Mouse (Mus musculus): ENCODE measurements around the gene Zfp747. TPM values are rescaled to one million over a fixed set of nuclear protein-coding genes. Genes with fewer than 3 reads are reported as not detected.
A peak's percentile ranks its signal among the peaks of the same experiment; 100 is the strongest.
"Not testable (repeated sequence)": the region's sequence is repeated elsewhere in the genome, so short reads cannot be mapped to it uniquely, and the experiment has no call there.

Zfp747 gene
- 9.2 and 10.1 TPM in 2 replicates for polyA plus RNA-seq (2016; fragmentation: Nextera tagmentation; extraction: Ambion mirVana)

DNA sequence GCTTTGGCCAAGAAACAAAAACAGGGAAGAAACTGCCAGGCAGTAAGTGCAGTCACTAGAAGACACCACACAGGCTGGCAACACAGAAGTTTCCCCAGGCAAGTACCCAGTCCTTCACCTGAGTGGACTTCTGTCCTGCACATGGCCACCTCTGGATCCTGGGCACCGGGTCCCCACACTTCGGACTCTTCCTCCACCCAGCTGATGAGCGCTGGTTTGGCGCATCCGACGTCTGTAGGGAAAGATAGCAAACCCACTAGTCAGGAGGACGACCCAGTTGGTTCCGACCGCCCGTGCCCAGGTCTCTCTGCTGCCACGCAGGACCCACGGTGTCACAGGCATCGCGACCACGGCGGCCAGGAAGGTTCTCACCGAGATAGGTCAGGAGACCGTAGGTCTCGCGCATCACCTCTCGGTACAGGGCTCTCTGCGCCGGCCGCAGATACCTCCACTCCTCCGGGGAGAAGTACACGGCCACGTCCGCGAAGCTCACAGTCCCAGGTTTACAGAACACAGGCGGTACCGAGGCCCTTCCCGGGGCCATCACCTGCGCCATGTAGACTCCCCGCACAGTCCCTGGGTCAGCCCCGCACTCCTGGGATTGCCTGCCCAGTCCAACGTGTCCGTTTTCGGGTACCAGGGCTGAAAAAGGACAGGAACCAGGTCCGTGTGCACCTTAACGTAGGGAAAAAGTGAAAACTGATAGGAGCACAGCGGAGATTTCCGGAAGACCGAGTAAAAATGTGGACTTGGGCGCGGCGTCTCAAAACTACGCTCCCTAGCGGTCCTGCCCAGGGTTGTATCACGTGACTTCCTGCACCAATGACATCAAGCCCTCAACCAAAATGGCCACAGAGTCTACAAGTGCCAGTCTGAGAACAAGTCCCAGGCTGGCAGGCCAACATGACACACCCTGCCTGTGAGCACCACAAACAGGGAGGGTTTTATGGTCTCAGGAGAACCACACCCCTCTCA lies at the start of gene Zfp747:
Zfp747 (minus strand) TSS at position 780 of the 975 bp plus-strand sequence.
- ATAC-seq (ENCODE audit: insufficient number of reproducible peaks, insufficient read depth, low FRiP score, low TSS enrichment, low read depth), result peak; percentile 91
- Histone ChIP-seq H3K4me3 (replicated peaks) (peak within 1 kb of the TSS; percentile 69), H3K27ac (0 out of 2 replicates have a peak within 1 kb of the TSS, but pooled peaks have one; percentile 64), H3K4me2 (peak within 1 kb of the TSS; percentile 74), H3K9ac (replicated peaks) (peak within 1 kb of the TSS; percentile 77), H3K36me3 (peaks cover 15% of the 10 kb centered on the region)
- WGBS, result 2% methylated on average over 49 of the region's 49 CpGs
- H3K27me3 ChIP-seq; H3K9me3 ChIP-seq; H3K4me1 ChIP-seq (replicated peaks): not testable (repeated sequence)

- no peak overlapping the region for H3K27ac ChIP-seq
- no peak for ATAC-seq (ENCODE audit: insufficient number of reproducible peaks, insufficient read depth, low FRiP score, low TSS enrichment, low read depth)
- no peak overlapping the region for H3K4me2 ChIP-seq
- H3K4me3 ChIP-seq (replicated peaks), result no peak overlapping the region
- H3K36me3 ChIP-seq, result no peaks in the 10 kb centered on the region
- H3K27me3 ChIP-seq, result peaks cover 22% of the 10 kb centered on the region
- H3K4me1 ChIP-seq (replicated peaks), result peaks cover 14% of the 10 kb centered on the region
- H3K9me3 ChIP-seq, result no peaks in the 10 kb centered on the region
- H3K9ac ChIP-seq (replicated peaks), result no peak overlapping the region
- 89% methylated on average over 3 of the region's 3 CpGs for WGBS
Measured at GRCm38 (mm10) chr7:127425291-127425690, 49.4 kb upstream of the Zfp747 start.

DNA sequence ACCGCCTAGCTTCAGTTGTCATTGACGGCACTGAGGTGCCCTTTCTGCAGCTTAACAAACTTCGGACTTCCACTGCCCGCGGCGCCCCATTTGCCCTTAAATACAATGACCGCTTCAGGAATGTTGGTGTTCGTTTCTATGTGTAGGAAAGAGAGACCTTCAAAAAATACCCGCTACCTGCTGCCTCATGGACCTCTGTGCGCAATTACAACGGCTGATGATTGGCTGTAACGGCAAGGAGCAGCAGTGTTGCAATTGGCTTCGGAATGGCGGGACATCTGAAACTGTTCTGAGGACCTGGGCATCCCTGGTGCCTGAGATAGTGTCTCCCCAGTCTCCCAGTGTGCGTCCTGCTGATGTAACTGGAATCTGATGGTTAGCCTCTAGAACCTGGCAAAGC lies 46.4 kb upstream of the Zfp747 start:
- Histone ChIP-seq H3K27ac (peak overlapping the region; percentile 77), H3K4me1 (replicated peaks) (peaks cover 14% of the 10 kb centered on the region), H3K36me3 (peaks cover 22% of the 10 kb centered on the region), H3K27me3 (peaks cover 22% of the 10 kb centered on the region), H3K9me3 (no peaks in the 10 kb centered on the region), H3K9ac (replicated peaks) (0 out of 2 replicates have a peak overlapping the region, but pooled peaks have one; percentile 83), H3K4me3 (replicated peaks) (peak overlapping the region; percentile 88), H3K4me2 (peak overlapping the region; percentile 95)
- WGBS, result 3% methylated on average over 15 of the region's 15 CpGs
- ATAC-seq (ENCODE audit: insufficient number of reproducible peaks, insufficient read depth, low FRiP score, low TSS enrichment, low read depth), result 0 out of 2 replicates have a peak, but pooled peaks have one; percentile 66

DNA sequence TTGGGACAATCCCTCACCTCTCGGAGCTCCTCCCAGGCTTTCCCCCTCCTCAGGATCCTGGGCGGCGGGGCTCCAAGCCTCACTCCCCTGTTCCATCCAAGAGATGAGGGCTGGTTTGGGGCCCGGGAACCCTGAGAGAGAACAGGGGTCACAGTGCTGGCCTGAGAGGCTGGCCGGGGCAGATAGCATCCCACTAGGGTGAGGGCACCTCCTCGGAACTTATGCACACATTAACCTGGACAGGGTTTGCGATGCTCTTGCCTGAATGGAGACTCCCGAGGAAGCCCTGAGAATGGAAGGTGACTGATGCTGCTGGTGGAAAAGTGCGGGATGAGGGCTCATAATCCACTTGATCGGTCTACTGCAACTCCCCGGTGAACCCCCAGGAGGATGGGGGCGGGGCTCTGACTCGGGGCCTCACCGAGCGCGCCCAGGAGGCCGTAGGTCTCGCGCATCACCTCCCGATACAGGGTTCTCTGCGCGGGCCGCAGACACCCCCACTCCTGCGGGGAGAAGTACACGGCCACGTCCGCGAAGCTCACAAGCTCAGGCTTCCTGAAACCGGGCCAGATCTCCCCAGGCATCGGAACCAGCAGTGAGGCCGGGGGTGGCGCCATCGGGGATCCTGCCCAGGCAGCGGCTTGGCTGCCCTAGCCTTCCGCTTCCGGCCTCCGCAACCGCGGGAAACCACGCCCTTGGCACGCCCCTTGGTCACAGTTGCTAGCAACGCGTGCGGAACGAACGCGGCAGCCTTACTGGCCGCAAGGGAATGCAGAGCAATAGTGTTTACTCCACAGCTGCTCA lies 45.7 kb upstream of the Zfp747 start, which contains the start of gene Zfp688:
Zfp688 (minus strand) TSS at position 681 of the 804 bp plus-strand sequence.
- peak; percentile 88 for ATAC-seq (ENCODE audit: insufficient number of reproducible peaks, insufficient read depth, low FRiP score, low TSS enrichment, low read depth)
- H3K9me3 ChIP-seq, result no peaks in the 10 kb centered on the region
- peak within 1 kb of the TSS; percentile 83 for H3K9ac ChIP-seq (replicated peaks)
- H3K4me1 ChIP-seq (replicated peaks), result peaks cover 14% of the 10 kb centered on the region
- H3K4me3 ChIP-seq (replicated peaks), result peak within 1 kb of the TSS; percentile 88
- peaks cover 22% of the 10 kb centered on the region for H3K27me3 ChIP-seq
- H3K4me2 ChIP-seq, result peak within 1 kb of the TSS; percentile 95
- H3K27ac ChIP-seq, result peak within 1 kb of the TSS; percentile 77
- 2% methylated on average over 48 of the region's 48 CpGs for WGBS
- peaks cover 23% of the 10 kb centered on the region for H3K36me3 ChIP-seq

DNA sequence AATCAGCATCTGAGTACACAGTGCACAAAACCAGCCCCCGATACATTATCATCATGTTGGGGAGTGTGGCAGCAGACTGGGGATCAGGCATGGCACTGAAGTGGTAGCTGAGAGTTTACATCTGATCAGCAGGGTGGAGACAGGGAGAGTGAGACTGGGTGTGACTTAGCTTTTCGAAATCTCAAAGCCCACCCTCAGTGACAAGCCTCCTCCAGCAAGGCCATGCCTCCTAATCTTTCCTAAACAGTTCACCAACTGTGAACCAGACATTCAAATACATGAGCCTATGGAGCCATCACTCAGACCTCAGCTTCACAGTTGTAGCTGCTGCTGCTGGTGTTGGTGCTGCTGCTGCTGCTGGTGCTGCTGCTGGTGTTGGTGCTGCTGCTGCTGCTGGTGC lies 35.6 kb upstream of the Zfp747 start:
- Histone ChIP-seq H3K9me3 (no peaks in the 10 kb centered on the region), H3K36me3 (peaks cover 3% of the 10 kb centered on the region; the same call in 1 of the 2 replicates), H3K4me3 (replicated peaks) (no peak overlapping the region), H3K4me2 (no peak overlapping the region), H3K27ac (no peak overlapping the region), H3K9ac (replicated peaks) (no peak overlapping the region), H3K4me1 (replicated peaks) (peaks cover 2% of the 10 kb centered on the region; the same call in 1 of the 2 replicates), H3K27me3 (no peaks in the 10 kb centered on the region)
- no peak for ATAC-seq (ENCODE audit: insufficient number of reproducible peaks, insufficient read depth, low FRiP score, low TSS enrichment, low read depth)
- WGBS, result 86% methylated on average over 2 of the region's 2 CpGs

DNA sequence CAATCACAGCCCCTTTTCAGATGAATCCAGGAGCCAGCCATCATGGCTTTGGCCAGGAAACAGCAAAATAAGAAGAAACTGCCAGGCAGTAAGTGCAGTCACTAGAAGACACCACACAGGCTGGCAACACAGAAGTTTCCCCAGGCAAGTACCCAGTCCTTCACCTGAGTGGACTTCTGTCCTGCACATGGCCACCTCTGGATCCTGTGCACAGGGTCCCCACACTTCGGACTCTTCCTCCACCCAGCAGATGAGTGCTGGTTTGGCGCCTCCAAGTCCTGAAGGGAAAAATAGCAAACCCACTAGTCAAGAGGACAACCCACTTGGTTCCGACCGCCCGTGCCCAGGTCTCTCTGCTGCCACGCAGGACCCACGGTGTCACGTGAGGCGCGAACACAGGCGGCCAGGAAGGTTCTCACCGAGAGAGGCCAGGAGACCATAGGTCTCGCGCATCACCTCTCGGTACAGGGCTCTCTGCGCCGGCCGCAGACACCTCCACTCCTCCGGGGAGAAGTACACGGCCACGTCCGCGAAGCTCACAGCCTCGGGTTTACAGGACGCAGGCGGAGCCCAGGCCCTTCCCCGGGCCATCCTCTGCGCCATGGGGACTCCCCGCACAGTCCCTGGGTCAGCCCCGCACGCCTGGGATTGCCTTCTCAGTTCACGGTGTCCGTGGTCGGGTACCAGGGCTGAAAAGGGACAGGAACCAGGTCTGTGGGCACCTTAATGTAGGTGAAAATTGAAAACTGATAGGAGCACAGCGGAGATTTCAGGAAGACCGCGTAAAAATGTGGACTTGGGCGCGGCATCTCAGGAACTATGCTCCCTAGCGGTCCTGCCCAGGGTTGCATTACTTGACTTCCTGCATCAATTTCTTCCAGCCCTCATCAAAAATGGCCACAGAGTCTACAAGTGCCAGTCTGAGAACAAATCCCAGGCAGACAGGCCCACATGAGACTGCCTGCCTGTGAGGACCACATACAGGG lies 30.4 kb upstream of the Zfp747 start, which contains the start of gene Zfp764:
Zfp764 (minus strand) TSS at position 821 of the 986 bp plus-strand sequence.
- WGBS, result 5% methylated on average over 40 of the region's 40 CpGs
- not testable (repeated sequence) for H3K36me3 ChIP-seq; H3K27me3 ChIP-seq; H3K4me1 ChIP-seq (replicated peaks); H3K9me3 ChIP-seq
- ATAC-seq (ENCODE audit: insufficient number of reproducible peaks, insufficient read depth, low FRiP score, low TSS enrichment, low read depth), result peak; percentile 75
- Histone ChIP-seq H3K4me2 (peak within 1 kb of the TSS; percentile 88), H3K4me3 (replicated peaks) (peak within 1 kb of the TSS; percentile 57), H3K27ac (peak within 1 kb of the TSS; percentile 83), H3K9ac (replicated peaks) (peak within 1 kb of the TSS; percentile 86)

- not testable (repeated sequence) for H3K4me2 ChIP-seq; H3K4me3 ChIP-seq (replicated peaks); ATAC-seq (ENCODE audit: insufficient number of reproducible peaks, insufficient read depth, low FRiP score, low TSS enrichment, low read depth); H3K9ac ChIP-seq (replicated peaks); H3K27ac ChIP-seq; H3K9me3 ChIP-seq; H3K36me3 ChIP-seq; H3K4me1 ChIP-seq (replicated peaks); H3K27me3 ChIP-seq
- WGBS, result 93% methylated on average over 6 of the region's 6 CpGs
Measured at GRCm38 (mm10) chr7:127404101-127404500, 28.3 kb upstream of the Zfp747 start.

- WGBS, result 54% methylated on average over 2 of the region's 2 CpGs
- Histone ChIP-seq H3K27ac (no peak overlapping the region), H3K36me3 (peaks cover 6% of the 10 kb centered on the region), H3K27me3 (no peaks in the 10 kb centered on the region), H3K4me3 (replicated peaks) (no peak overlapping the region), H3K9me3 (peaks cover 5% of the 10 kb centered on the region; the same call in 1 of the 2 replicates), H3K4me1 (replicated peaks) (peaks cover 2% of the 10 kb centered on the region), H3K9ac (replicated peaks) (no peak overlapping the region), H3K4me2 (no peak overlapping the region)
- no peak for ATAC-seq (ENCODE audit: insufficient number of reproducible peaks, insufficient read depth, low FRiP score, low TSS enrichment, low read depth)
Measured at GRCm38 (mm10) chr7:127402980-127403379, 27.1 kb upstream of the Zfp747 start.

DNA sequence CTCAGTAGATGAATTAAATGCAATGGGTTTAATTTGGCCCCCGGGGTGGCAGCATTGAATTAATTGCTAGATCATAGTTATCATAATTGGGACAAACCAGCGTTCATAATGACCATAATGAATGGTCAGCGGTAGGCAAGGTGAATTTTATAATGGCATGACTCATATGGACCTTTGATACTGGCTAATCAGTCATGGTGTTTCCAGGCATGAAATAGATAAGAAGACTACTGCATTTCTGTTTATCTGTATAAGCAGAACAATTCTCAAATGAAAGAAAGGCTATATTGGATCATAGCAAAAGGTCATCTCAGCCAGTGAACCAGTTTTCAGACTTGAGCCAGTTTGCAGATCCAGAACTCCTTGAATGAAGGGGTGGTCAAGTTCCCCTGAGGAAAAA lies 24.5 kb upstream of the Zfp747 start:
- Histone ChIP-seq H3K4me3 (replicated peaks) (no peak overlapping the region), H3K9ac (replicated peaks) (no peak overlapping the region), H3K36me3 (peaks cover 6% of the 10 kb centered on the region), H3K27me3 (0 out of 2 replicates have a peak, but pooled peaks cover 5% of the 10 kb centered on the region), H3K27ac (no peak overlapping the region), H3K4me2 (no peak overlapping the region), H3K4me1 (replicated peaks) (no peaks in the 10 kb centered on the region; the same call in 1 of the 2 replicates), H3K9me3 (peaks cover 5% of the 10 kb centered on the region; the same call in 1 of the 2 replicates)
- WGBS, result 65% methylated on average over 3 of the region's 3 CpGs
- ATAC-seq (ENCODE audit: insufficient number of reproducible peaks, insufficient read depth, low FRiP score, low TSS enrichment, low read depth), result no peak

- peak overlapping the region; percentile 75 for H3K4me2 ChIP-seq
- H3K9me3 ChIP-seq, result no peaks in the 10 kb centered on the region
- H3K4me1 ChIP-seq (replicated peaks), result peaks cover 14% of the 10 kb centered on the region
- ATAC-seq (ENCODE audit: insufficient number of reproducible peaks, insufficient read depth, low FRiP score, low TSS enrichment, low read depth), result no peak
- peak overlapping the region; percentile 66 for H3K4me3 ChIP-seq (replicated peaks)
- peaks cover 19% of the 10 kb centered on the region for H3K36me3 ChIP-seq
- 21% methylated on average over 7 of the region's 7 CpGs for WGBS
- H3K27ac ChIP-seq, result peak overlapping the region; percentile 54; the same call in 1 of the 2 replicates
- H3K27me3 ChIP-seq, result 0 out of 2 replicates have a peak, but pooled peaks cover 5% of the 10 kb centered on the region
- peak overlapping the region; percentile 32 for H3K9ac ChIP-seq (replicated peaks)
Measured at GRCm38 (mm10) chr7:127393944-127394333, 18.1 kb upstream of the Zfp747 start.

All from limb, embryonic 12.5 days (tissue).